37 mouse cellular contexts compared by ENCODE assay signal in genomic region chr16:3714731-3715130, GRCm38 (mm10). TPM values are rescaled to one million over a fixed set of nuclear protein-coding genes. Genes with fewer than 3 reads are reported as not detected.
DNase-seq lines count a peak whose midpoint lies in the region; ATAC-seq and TF ChIP-seq lines count a peak whose summit lies in the region.
"Had no signal": no experiment of that assay in that cellular context is flagged by ENCODE, and none has a peak within 500 bp of the region (broad histone marks: within the 10 kb centered on the region; RNA-seq: fewer than 3 reads in every experiment).

No protein-coding gene starts in this region.

- TF ChIP-seq POLR2A in kidney, adult 2 months (IDR thresholded peaks at IDR 0.05; ENCODE audit: low read depth, low read length), result no peak

- 0 out of 2 replicates have a peak, but pooled peaks cover 3% of the 10 kb centered on the region for H3K9me3 ChIP-seq in limb, embryonic 10.5 days (replicated peaks)
- H3K9me3 ChIP-seq: embryonic facial prominence, embryonic 15.5 days; hindbrain, embryonic 13.5 days; limb, embryonic 15.5 days; midbrain, embryonic 12.5 days had no signal

- no peak overlapping the region for H3K27ac ChIP-seq in kidney, adult 2 months (ENCODE audit: insufficient read depth, low read depth, low read length)
- H3K27ac ChIP-seq in limb, embryonic 10.5 days, result no peak overlapping the region
- H3K27ac ChIP-seq: embryonic facial prominence, embryonic 10.5 days; embryonic facial prominence, embryonic 15.5 days; forebrain, embryonic 12.5 days; hindbrain, embryonic 13.5 days; limb, embryonic 15.5 days; midbrain, embryonic 12.5 days; stomach, postnatal 0 days had no signal

- no peaks in the 10 kb centered on the region for H3K36me3 ChIP-seq in kidney, adult 2 months (ENCODE audit: control insufficient read depth, insufficient read depth, low read length)
- H3K36me3 ChIP-seq in limb, embryonic 10.5 days, result no peaks in the 10 kb centered on the region
- H3K36me3 ChIP-seq: embryonic facial prominence, embryonic 10.5 days; embryonic facial prominence, embryonic 15.5 days; forebrain, embryonic 12.5 days; hindbrain, embryonic 13.5 days; limb, embryonic 15.5 days; midbrain, embryonic 12.5 days had no signal

- WGBS in kidney, adult 2 months, result 90% methylated on average over 2 of the region's 2 CpGs
- WGBS in limb, embryonic 10.5 days, result 90% methylated on average over 2 of the region's 2 CpGs

- peak; percentile 3 for DNase-seq in kidney, adult 2 months
- DNase-seq in kidney, postnatal 4 days, result no peak
- DNase-seq in 416B (ENCODE audit: low read depth), result peak; percentile 87
- no peak for DNase-seq in limb, embryonic 10.5 days (ENCODE audit: low spot score)
- DNase-seq in spleen, adult 18-20 months, result no peak
- no peak for DNase-seq in cerebellum, postnatal 36 days
- DNase-seq: adrenal gland, postnatal 10 days; B cell, adult 2 months; cerebellum, adult 11-12 months; cerebellum, postnatal 10 days; gastrocnemius, postnatal 25 days; heart, postnatal 36 days; kidney, postnatal 14 days; left cerebral cortex, postnatal 4 days; lung, postnatal 10 days; retina, postnatal 1 day; right cerebral cortex, postnatal 25 days; thymus, adult 18-20 months; thymus, postnatal 25 days had no signal

- H3K27me3 ChIP-seq in kidney, adult 2 months (replicated peaks; ENCODE audit: control insufficient read depth, insufficient read depth, low read length), result no peaks in the 10 kb centered on the region; the same call in 1 of the 2 replicates
- H3K27me3 ChIP-seq in limb, embryonic 10.5 days (ENCODE audit: low read depth, poor library complexity, severe bottlenecking), result no peaks in the 10 kb centered on the region
- H3K27me3 ChIP-seq: embryonic facial prominence, embryonic 15.5 days; forebrain, embryonic 12.5 days; hindbrain, embryonic 13.5 days; limb, embryonic 15.5 days; megakaryocyte, embryonic 14.5 days; midbrain, embryonic 12.5 days had no signal

- no peak for TF ChIP-seq CTCF in kidney, adult 2 months (conservative IDR thresholded peaks at IDR 0.05; ENCODE audit: insufficient read depth, insufficient read length, low read depth, low read length)

- no peaks in the 10 kb centered on the region for H3K4me1 ChIP-seq in kidney, adult 2 months (ENCODE audit: control insufficient read depth, insufficient read depth, low read length)
- H3K4me1 ChIP-seq in limb, embryonic 10.5 days, result no peaks in the 10 kb centered on the region
- H3K4me1 ChIP-seq: embryonic facial prominence, embryonic 10.5 days; embryonic facial prominence, embryonic 15.5 days; forebrain, embryonic 12.5 days; hindbrain, embryonic 13.5 days; limb, embryonic 15.5 days; megakaryocyte, embryonic 14.5 days; midbrain, embryonic 12.5 days had no signal

- H3K4me3 ChIP-seq in kidney, adult 2 months (ENCODE audit: insufficient read depth, low read depth, low read length), result no peak overlapping the region
- H3K4me3 ChIP-seq in limb, embryonic 10.5 days, result no peak overlapping the region
- H3K4me3 ChIP-seq: embryonic facial prominence, embryonic 10.5 days; embryonic facial prominence, embryonic 15.5 days; forebrain, embryonic 12.5 days; hindbrain, embryonic 13.5 days; limb, embryonic 15.5 days; megakaryocyte, embryonic 14.5 days; midbrain, embryonic 12.5 days had no signal

- ATAC-seq in common myeloid progenitor, adult 5-6 weeks (replicated peaks; ENCODE audit: low read depth, poor library complexity, severe bottlenecking), result peak; percentile 90
- peak; percentile 72 for ATAC-seq in megakaryocyte progenitor cell, adult 5-6 weeks (replicated peaks; ENCODE audit: poor library complexity)
- ATAC-seq: intestine, postnatal 0 days had no signal

RNA-seq across cellular contexts. Expression of gene Mefv, which starts 3.2 kb away (rescaled TPM):
- polyA plus RNA-seq in kidney, adult 2 months (2012; rRNA removed), result 0.06 TPM in 1 of 2 replicates, not detected in the other
- total RNA-seq in common myeloid progenitor, adult 5-6 weeks (2017), result 3.9 and 7.0 TPM in 2 replicates
- 14.7 and 18.6 TPM in 2 replicates for total RNA-seq in megakaryocyte progenitor cell, adult 5-6 weeks (2015)
- 46.7 and 53.5 TPM in 2 replicates for total RNA-seq in megakaryocyte progenitor cell, adult 5-6 weeks (2017)
- polyA plus RNA-seq in limb, embryonic 10.5 days (2016; fragmentation: Nextera tagmentation; extraction: Ambion mirVana), result not detected in 2 replicates
- total RNA-seq: ES-E14; gastrocnemius, postnatal 25 days; heart, postnatal 36 days; layer of hippocampus, adult 18-20 months; layer of hippocampus, postnatal 10 days; left cerebral cortex, adult 18-20 months; left cerebral cortex, postnatal 4 days had no signal
- polyA plus RNA-seq: embryonic facial prominence, embryonic 10.5 days; forebrain, embryonic 12.5 days; heart, embryonic 11.5 days; hindbrain, embryonic 13.5 days; kidney, embryonic 14.5 days; midbrain, embryonic 12.5 days; neural tube, embryonic 14.5 days; stomach, postnatal 0 days had no signal

RNA-seq across cellular contexts. Expression of gene Zfp263, which starts 29.2 kb away (rescaled TPM):
- 4.7 and 5.2 TPM in 2 replicates for polyA plus RNA-seq in kidney, adult 2 months (2012; rRNA removed)
- total RNA-seq in common myeloid progenitor, adult 5-6 weeks (2017), result 45.4 and 46.5 TPM in 2 replicates
- total RNA-seq in megakaryocyte progenitor cell, adult 5-6 weeks (2015), result 27.6 and 31.6 TPM in 2 replicates
- total RNA-seq in megakaryocyte progenitor cell, adult 5-6 weeks (2017), result 38.0 and 45.6 TPM in 2 replicates
- polyA plus RNA-seq in limb, embryonic 10.5 days (2016; fragmentation: Nextera tagmentation; extraction: Ambion mirVana), result 42.8 and 51.1 TPM in 2 replicates

Comparison
In these comparisons a context has a peak if more than half of its experiments do, and no peak if none do; other contexts are left out.
1. DNase-seq: peak in kidney, adult 2 months (single experiment) and 416B (single experiment); none in kidney, postnatal 4 days (0 of 2), limb, embryonic 10.5 days (single experiment), spleen, adult 18-20 months (0 of 2) and cerebellum, postnatal 36 days (0 of 2).